Mouse (Mus musculus): ENCODE measurements at regions not wholly inside any gene's neighbourhood (a gene's known extent, or its start where the extent isn't known, plus 50 kb on each side); places are given as distances from the start of the nearest gene placed in this dataset.

DNA sequence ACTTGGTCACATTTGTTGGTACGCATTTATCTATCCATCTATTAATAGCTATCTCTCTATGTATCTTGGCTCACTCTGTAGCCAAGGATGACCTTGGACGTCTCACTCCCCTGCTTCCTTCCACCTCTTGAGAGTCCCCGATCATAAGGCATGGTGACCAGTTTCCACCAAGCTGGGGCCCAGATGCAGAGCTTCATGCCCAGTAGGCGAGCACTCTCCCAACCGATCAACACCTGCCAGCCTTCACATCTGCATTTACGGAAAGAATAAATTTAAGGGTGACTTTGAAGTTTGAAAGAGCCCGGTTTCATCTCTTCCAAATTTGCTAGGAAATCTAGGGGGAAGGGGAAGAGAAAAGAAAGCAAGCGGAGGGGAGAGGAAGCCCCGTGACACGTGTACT is 66.0 kb upstream of the Arhgap29 start:
- H3K36me3 ChIP-seq (replicated peaks; ENCODE audit: control insufficient read depth, insufficient read depth, low read depth, low read length) = no peaks in the 10 kb centered on the region
- no peak overlapping the region for H3K4me3 ChIP-seq (ENCODE audit: low read depth, low read length)
- no peak overlapping the region for H3K9ac ChIP-seq (replicated peaks; ENCODE audit: low read length)
- DNase-seq (ENCODE audit: low spot score) (no peak), ATAC-seq (replicated peaks; ENCODE audit: insufficient number of reproducible peaks, low FRiP score, low TSS enrichment, low read depth) (no peak)
- no peak overlapping the region for H3K27ac ChIP-seq (replicated peaks; ENCODE audit: low read depth, low read length)
- no peaks in the 10 kb centered on the region for H3K9me3 ChIP-seq (replicated peaks; ENCODE audit: control insufficient read depth, low read length)
- H3K4me1 ChIP-seq (ENCODE audit: control insufficient read depth, insufficient read depth, low read length) = no peaks in the 10 kb centered on the region
- no peak overlapping the region for H3K4me2 ChIP-seq (ENCODE audit: low read depth, low read length)
- H3K27me3 ChIP-seq (ENCODE audit: control insufficient read depth, insufficient read depth, low read length) = no peaks in the 10 kb centered on the region
- WGBS = 28% methylated on average over 10 of the region's 10 CpGs

DNA sequence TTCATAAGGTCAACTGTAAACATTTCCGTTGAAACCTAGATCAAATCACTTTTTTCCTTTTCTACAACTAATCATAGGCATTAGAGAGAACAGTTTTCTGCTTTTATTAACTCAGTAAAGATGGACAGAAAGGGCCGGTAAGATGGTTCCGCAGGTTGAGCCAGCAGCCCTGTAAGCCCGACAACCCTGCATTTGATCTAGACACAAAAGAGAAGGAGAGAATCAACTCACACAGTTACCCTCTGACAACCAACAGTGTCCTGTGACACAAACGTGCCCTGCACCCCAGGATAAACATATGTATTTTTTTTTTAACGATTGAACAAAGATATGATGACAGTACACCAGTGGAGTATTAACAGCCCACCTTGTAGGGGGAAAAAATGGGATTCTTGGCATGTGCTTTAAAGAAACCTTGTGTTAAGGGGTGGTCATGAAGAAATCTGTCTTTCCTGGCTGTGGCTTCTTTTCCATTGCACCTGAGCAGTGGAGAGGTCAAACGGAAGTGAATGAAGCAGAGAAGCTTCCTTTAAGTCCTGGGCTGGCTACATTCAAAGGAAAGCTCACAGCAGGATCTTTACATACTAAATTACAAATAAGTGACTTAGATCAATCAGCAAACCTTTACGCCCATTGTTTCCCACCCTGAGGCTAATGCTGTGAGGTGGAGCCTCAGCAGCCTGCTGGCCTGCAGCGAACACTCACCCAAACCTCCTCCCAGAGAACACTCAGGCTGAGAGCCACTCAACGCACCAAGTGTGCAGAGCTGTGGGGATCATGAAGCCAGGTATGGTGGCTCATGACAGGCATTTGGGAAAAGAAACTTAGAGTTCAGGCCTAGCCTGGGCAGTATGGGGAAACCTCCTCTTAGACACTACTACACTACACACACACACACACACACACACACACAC is 66.8 kb upstream of the Arhgap29 start:
- Histone ChIP-seq H3K4me3 (ENCODE audit: low read depth, low read length) (no peak overlapping the region), H3K27me3 (ENCODE audit: control insufficient read depth, insufficient read depth, low read length) (no peaks in the 10 kb centered on the region), H3K36me3 (replicated peaks; ENCODE audit: control insufficient read depth, insufficient read depth, low read depth, low read length) (no peaks in the 10 kb centered on the region), H3K4me1 (ENCODE audit: control insufficient read depth, insufficient read depth, low read length) (no peaks in the 10 kb centered on the region), H3K9ac (replicated peaks; ENCODE audit: low read length) (no peak overlapping the region), H3K9me3 (replicated peaks; ENCODE audit: control insufficient read depth, low read length) (no peaks in the 10 kb centered on the region), H3K27ac (replicated peaks; ENCODE audit: low read depth, low read length) (no peak overlapping the region), H3K4me2 (ENCODE audit: low read depth, low read length) (no peak overlapping the region)
- ATAC-seq (replicated peaks; ENCODE audit: insufficient number of reproducible peaks, low FRiP score, low TSS enrichment, low read depth) (no peak), DNase-seq (ENCODE audit: low spot score) (no peak)
- 16% methylated on average over 10 of the region's 10 CpGs for WGBS

DNA sequence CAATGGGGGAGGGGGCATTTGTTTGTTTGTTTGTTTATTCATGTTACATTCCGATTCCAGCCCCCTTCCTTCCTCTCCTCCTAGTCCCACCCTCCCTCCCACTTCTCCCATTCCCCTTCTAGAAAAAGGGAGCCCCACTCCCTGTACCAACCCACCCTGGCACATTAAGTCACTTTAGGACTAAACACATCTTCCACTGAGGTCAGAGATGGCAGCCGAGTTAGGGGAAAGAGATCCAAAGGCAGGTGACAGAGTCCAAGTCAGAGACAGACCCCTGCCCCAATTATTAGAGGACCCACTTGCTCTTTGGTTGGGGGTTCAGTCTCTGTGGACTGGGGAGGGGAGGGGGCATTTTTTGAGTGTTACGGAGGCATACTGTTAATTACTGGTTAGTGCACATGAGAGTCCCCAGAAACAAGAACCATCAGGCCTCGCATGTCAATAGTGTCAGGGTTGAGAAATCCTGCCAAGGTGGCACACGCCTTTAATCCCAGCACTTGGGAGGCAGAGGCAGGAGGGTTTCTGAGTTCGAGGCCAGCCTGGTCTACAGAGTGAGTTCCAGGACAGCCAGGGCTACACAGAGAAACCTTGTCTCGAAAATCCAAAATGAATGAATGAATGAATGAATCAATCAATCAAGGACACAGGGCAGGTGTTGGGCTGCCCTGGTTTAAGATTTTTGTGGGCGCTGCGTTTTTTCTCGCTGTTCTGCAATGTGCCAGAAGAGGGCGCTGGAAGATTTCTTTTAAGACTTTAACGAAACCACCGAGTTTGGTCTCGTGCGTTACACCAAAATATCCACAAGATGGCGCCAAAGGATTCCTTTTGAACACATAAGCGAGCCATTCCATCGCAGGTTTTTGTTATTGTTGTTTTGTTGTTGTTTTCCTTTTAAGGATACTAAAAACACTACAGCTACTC is 67.8 kb upstream of the Arhgap29 start:
- Histone ChIP-seq H3K36me3 (replicated peaks; ENCODE audit: control insufficient read depth, insufficient read depth, low read depth, low read length) (no peaks in the 10 kb centered on the region), H3K27me3 (ENCODE audit: control insufficient read depth, insufficient read depth, low read length) (no peaks in the 10 kb centered on the region), H3K9ac (replicated peaks; ENCODE audit: low read length) (no peak overlapping the region), H3K4me3 (ENCODE audit: low read depth, low read length) (no peak overlapping the region), H3K27ac (replicated peaks; ENCODE audit: low read depth, low read length) (no peak overlapping the region), H3K9me3 (replicated peaks; ENCODE audit: control insufficient read depth, low read length) (no peaks in the 10 kb centered on the region), H3K4me2 (ENCODE audit: low read depth, low read length) (no peak overlapping the region), H3K4me1 (ENCODE audit: control insufficient read depth, insufficient read depth, low read length) (no peaks in the 10 kb centered on the region)
- 22% methylated on average over 18 of the region's 18 CpGs for WGBS
- DNase-seq (ENCODE audit: low spot score) = peak; percentile 98
- ATAC-seq (replicated peaks; ENCODE audit: insufficient number of reproducible peaks, low FRiP score, low TSS enrichment, low read depth) = no peak

DNA sequence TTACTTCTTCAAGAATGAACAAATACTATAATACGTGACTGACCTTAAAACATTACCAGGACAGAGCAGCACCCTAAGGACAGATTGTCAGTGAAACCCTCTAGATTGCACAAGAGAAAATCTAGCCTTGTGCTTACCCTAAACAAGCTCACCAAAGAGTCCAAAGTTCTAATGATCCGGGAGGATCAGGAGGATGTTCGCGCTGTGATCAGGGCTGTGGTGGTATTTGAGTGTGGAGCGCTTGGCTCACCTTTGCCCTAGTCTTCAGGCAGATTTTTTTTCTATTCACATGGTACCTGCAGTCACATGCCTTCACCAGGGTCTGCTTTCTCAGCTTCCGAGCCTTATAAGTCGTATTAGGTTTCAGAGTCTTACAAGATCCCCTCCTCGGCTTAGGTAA is 65.3 kb upstream of the Abcd3 start:
- H3K9me3 ChIP-seq (replicated peaks; ENCODE audit: control insufficient read depth, low read length) = no peaks in the 10 kb centered on the region
- no peak overlapping the region for H3K4me3 ChIP-seq (ENCODE audit: low read depth, low read length)
- no peak overlapping the region for H3K4me2 ChIP-seq (ENCODE audit: low read depth, low read length)
- no peak overlapping the region for H3K9ac ChIP-seq (replicated peaks; ENCODE audit: low read length)
- H3K27me3 ChIP-seq (ENCODE audit: control insufficient read depth, insufficient read depth, low read length) = no peaks in the 10 kb centered on the region
- 72% methylated on average over 8 of the region's 8 CpGs for whole genome bisulfite sequencing
- H3K27ac ChIP-seq (replicated peaks; ENCODE audit: low read depth, low read length) = no peak overlapping the region
- H3K36me3 ChIP-seq (replicated peaks; ENCODE audit: control insufficient read depth, insufficient read depth, low read depth, low read length) = no peaks in the 10 kb centered on the region
- ATAC-seq (replicated peaks; ENCODE audit: insufficient number of reproducible peaks, low FRiP score, low TSS enrichment, low read depth) = no peak
- no peak for DNase-seq (ENCODE audit: low spot score)
- H3K4me1 ChIP-seq (ENCODE audit: control insufficient read depth, insufficient read depth, low read length) = no peaks in the 10 kb centered on the region

DNA sequence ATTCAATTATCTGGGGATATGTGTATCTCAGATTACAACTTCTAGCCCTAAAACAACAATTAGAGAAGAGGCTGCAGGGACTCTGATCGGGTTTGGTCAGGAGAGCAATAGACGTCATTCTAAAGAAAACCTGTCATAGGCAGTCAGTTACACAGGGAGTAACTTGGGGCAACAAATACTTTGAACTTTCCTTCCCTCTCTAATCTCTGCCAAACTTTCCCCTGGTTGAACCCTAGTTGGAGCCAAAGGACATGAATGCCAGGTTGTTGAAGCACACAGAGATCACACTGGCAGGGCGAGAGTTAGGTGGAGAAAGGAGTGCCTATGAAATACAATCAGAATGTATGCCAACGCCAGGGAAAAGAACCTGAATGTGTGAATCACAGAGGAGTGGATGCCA is 60.0 kb upstream of the Abcd3 start:
- DNase-seq (ENCODE audit: low spot score) = no peak
- Histone ChIP-seq H3K9me3 (replicated peaks; ENCODE audit: control insufficient read depth, low read length) (no peaks in the 10 kb centered on the region), H3K4me1 (ENCODE audit: control insufficient read depth, insufficient read depth, low read length) (no peaks in the 10 kb centered on the region), H3K36me3 (replicated peaks; ENCODE audit: control insufficient read depth, insufficient read depth, low read depth, low read length) (no peaks in the 10 kb centered on the region), H3K9ac (replicated peaks; ENCODE audit: low read length) (no peak overlapping the region), H3K4me2 (ENCODE audit: low read depth, low read length) (no peak overlapping the region), H3K4me3 (ENCODE audit: low read depth, low read length) (no peak overlapping the region), H3K27ac (replicated peaks; ENCODE audit: low read depth, low read length) (no peak overlapping the region), H3K27me3 (ENCODE audit: control insufficient read depth, insufficient read depth, low read length) (no peaks in the 10 kb centered on the region)
- no peak for ATAC-seq (replicated peaks; ENCODE audit: insufficient number of reproducible peaks, low FRiP score, low TSS enrichment, low read depth)
- 75% methylated on average over 4 of the region's 4 CpGs for WGBS

DNA sequence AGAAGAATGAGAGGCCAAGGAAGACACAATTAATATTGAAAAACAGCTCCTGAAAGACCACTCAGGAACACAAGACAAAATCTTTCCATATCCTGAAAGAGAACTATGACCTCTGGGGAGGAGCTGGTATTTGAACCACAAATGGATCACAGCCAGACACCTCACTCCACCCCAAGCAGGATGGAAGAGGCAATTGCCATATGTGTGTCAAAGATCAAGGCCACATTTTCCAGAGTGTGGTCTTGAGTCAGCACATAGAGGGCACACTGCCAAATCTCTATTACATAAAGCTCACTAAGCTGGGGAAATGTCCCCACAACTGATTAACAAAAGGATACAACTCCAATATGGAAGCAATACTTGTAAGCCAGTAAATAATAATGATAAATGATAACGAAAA is 59.5 kb upstream of the Abcd3 start:
- DNase-seq (ENCODE audit: low spot score) (no peak), ATAC-seq (replicated peaks; ENCODE audit: insufficient number of reproducible peaks, low FRiP score, low TSS enrichment, low read depth) (no peak)
- no peaks in the 10 kb centered on the region for H3K36me3 ChIP-seq (replicated peaks; ENCODE audit: control insufficient read depth, insufficient read depth, low read depth, low read length)
- H3K27ac ChIP-seq (replicated peaks; ENCODE audit: low read depth, low read length) = no peak overlapping the region
- no peak overlapping the region for H3K9ac ChIP-seq (replicated peaks; ENCODE audit: low read length)
- no peaks in the 10 kb centered on the region for H3K27me3 ChIP-seq (ENCODE audit: control insufficient read depth, insufficient read depth, low read length)
- no peak overlapping the region for H3K4me3 ChIP-seq (ENCODE audit: low read depth, low read length)
- no peak overlapping the region for H3K4me2 ChIP-seq (ENCODE audit: low read depth, low read length)
- no peaks in the 10 kb centered on the region for H3K4me1 ChIP-seq (ENCODE audit: control insufficient read depth, insufficient read depth, low read length)
- H3K9me3 ChIP-seq (replicated peaks; ENCODE audit: control insufficient read depth, low read length) = no peaks in the 10 kb centered on the region
- WGBS = 83% methylated on average over 1 of the region's 1 CpGs

DNA sequence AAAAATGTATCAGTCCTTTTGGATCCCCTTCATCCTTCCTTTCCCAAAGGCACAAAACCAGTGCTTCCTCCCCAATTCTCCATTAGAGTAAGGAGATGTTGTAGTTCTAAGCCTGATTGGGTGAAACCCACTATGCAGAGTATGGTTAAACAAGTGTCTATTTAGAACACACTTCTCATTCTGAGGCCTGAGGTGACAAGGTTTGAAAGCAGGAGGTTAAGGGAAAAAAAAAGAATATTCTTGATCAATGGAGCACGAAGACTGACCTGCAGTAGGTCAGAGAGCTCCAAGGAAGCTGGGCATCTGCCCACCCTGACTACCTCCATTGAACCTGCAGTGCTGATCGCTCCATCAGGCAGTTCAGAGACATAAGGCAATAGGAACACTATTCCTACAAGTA is 58.5 kb upstream of the Abcd3 start:
- no peak for DNase-seq (ENCODE audit: low spot score)
- H3K9me3 ChIP-seq (replicated peaks; ENCODE audit: control insufficient read depth, low read length) = no peaks in the 10 kb centered on the region
- H3K4me3 ChIP-seq (ENCODE audit: low read depth, low read length) = no peak overlapping the region
- ATAC-seq (replicated peaks; ENCODE audit: insufficient number of reproducible peaks, low FRiP score, low TSS enrichment, low read depth) = no peak
- WGBS = 88% methylated on average over 2 of the region's 2 CpGs
- no peak overlapping the region for H3K9ac ChIP-seq (replicated peaks; ENCODE audit: low read length)
- H3K4me2 ChIP-seq (ENCODE audit: low read depth, low read length) = no peak overlapping the region
- no peaks in the 10 kb centered on the region for H3K4me1 ChIP-seq (ENCODE audit: control insufficient read depth, insufficient read depth, low read length)
- no peak overlapping the region for H3K27ac ChIP-seq (replicated peaks; ENCODE audit: low read depth, low read length)
- H3K36me3 ChIP-seq (replicated peaks; ENCODE audit: control insufficient read depth, insufficient read depth, low read depth, low read length) = no peaks in the 10 kb centered on the region
- no peaks in the 10 kb centered on the region for H3K27me3 ChIP-seq (ENCODE audit: control insufficient read depth, insufficient read depth, low read length)

DNA sequence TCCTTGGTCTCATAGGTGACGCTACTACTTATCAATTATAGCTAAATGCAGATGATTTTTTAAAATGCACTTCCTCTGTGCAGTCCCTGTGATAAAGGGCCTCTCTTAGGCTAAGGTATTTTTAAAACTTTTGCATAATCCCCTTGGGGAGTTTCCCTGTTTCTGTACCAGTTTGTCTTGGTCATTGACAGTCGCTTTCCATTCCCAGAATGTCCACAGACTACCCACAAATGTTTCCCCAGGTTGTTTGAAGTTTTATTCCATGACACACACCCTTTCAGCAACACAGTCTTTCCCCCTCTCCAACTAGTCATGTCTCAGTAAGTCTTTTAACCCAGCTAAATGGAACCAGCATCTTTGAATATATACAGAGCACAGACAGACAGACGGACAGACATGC is 57.6 kb upstream of the Abcd3 start:
- no peak overlapping the region for H3K9ac ChIP-seq (replicated peaks; ENCODE audit: low read length)
- DNase-seq (ENCODE audit: low spot score) (no peak), ATAC-seq (replicated peaks; ENCODE audit: insufficient number of reproducible peaks, low FRiP score, low TSS enrichment, low read depth) (no peak)
- H3K27me3 ChIP-seq (ENCODE audit: control insufficient read depth, insufficient read depth, low read length) = no peaks in the 10 kb centered on the region
- H3K36me3 ChIP-seq (replicated peaks; ENCODE audit: control insufficient read depth, insufficient read depth, low read depth, low read length) = no peaks in the 10 kb centered on the region
- no peak overlapping the region for H3K4me3 ChIP-seq (ENCODE audit: low read depth, low read length)
- H3K4me2 ChIP-seq (ENCODE audit: low read depth, low read length) = no peak overlapping the region
- no peaks in the 10 kb centered on the region for H3K9me3 ChIP-seq (replicated peaks; ENCODE audit: control insufficient read depth, low read length)
- H3K4me1 ChIP-seq (ENCODE audit: control insufficient read depth, insufficient read depth, low read length) = no peaks in the 10 kb centered on the region
- WGBS = 86% methylated on average over 3 of the region's 3 CpGs
- no peak overlapping the region for H3K27ac ChIP-seq (replicated peaks; ENCODE audit: low read depth, low read length)

Measured in embryonic facial prominence, embryonic 11.5 days (tissue).